Mouse (Mus musculus) C2C12 (cell line): Measurements from ENCODE around the gene Hspbp1. TPM values are rescaled to one million over a fixed set of nuclear protein-coding genes. Genes with fewer than 3 reads are reported as not detected.

ENCODE experiments used
- H3K27me3 ChIP-seq: one replicate; pipeline ENCODE4 v1.6.1; 2011; ENCODE audit not compliant: control insufficient read depth, insufficient read depth, insufficient read length
- H3K36me3 ChIP-seq: one replicate; pipeline ENCODE4 v1.6.1; 2011; ENCODE audit not compliant: control insufficient read depth, insufficient read depth
- H3K4me3 ChIP-seq: one replicate; pipeline ENCODE4 v1.5.1; 2011; ENCODE audit warnings: mild to moderate bottlenecking, control low read depth; ENCODE audit not compliant: poor library complexity, insufficient read depth, severe bottlenecking
- H3K79me2 ChIP-seq: one replicate; pipeline ENCODE4 v1.6.1; 2011; ENCODE audit not compliant: control insufficient read depth, insufficient read depth
- H3K79me3 ChIP-seq: one replicate; pipeline ENCODE4 v1.6.1; 2011; ENCODE audit warnings: low read depth, control low read depth
- H3ac ChIP-seq: one replicate; pipeline ENCODE3; 2011; ENCODE audit warnings: low read depth; ENCODE audit not compliant: control insufficient read depth, insufficient read length
- CEBPB ChIP-seq: IDR thresholded peaks from one replicate; pipeline ENCODE4 v1.6.1; 2011; ENCODE audit warnings: low read depth, mild to moderate bottlenecking, control low read depth, moderate library complexity
- CTCF ChIP-seq: IDR thresholded peaks from one replicate; pipeline ENCODE4 v1.5.1; 2011; ENCODE audit not compliant: control insufficient read depth, insufficient read depth, insufficient read length
- FOSL1 ChIP-seq: IDR thresholded peaks from one replicate; pipeline ENCODE4 v1.8.0; 2011; ENCODE audit warnings: mild to moderate bottlenecking, low read length; ENCODE audit not compliant: poor library complexity, insufficient read depth, severe bottlenecking
- MAX ChIP-seq: IDR thresholded peaks from one replicate; pipeline ENCODE4 v1.6.1; 2011; ENCODE audit warnings: mild to moderate bottlenecking, control low read depth
- MYOD1 ChIP-seq: IDR thresholded peaks from one replicate; pipeline ENCODE4 v1.6.1; 2011; ENCODE audit warnings: low read depth; ENCODE audit not compliant: control insufficient read depth, insufficient read length
- MYOG ChIP-seq: IDR thresholded peaks from one replicate; pipeline ENCODE4 v1.6.1; 2011; ENCODE audit not compliant: control insufficient read depth, insufficient read length; ENCODE audit errors: extremely low read depth
- USF1 ChIP-seq: IDR thresholded peaks from one replicate; pipeline ENCODE4 v1.6.1; 2011; ENCODE audit warnings: low read depth, mild to moderate bottlenecking, control low read depth, moderate library complexity
- long read RNA-seq, 2 experiments: library from polyadenylated mRNA; unstranded; transcript quantifications; one replicate each; pipeline ENCODE4 v2.0.0; 2019 to 2020
- polyA plus RNA-seq: library from polyadenylated mRNA; unstranded; fragments of >200 nt; fragmentation: generic; extraction: Trizol; gene quantifications from one replicate; pipeline ENCODE4 v1.2.1, GENCODE M21; 2012; ENCODE audit warnings: missing spikeins

Hspbp1 gene
- polyA plus RNA-seq: 110 TPM
- long read RNA-seq, experiment 1, transcript Hspbp1-201 (8 exons, 1,593 nt): major isoform, 12 of 56 reads
- long read RNA-seq, experiment 1, partial matches to known transcripts: 10 of 56 reads
- long read RNA-seq, experiment 1, other reads (novel, unspliced or antisense): 34 of 56 reads
- long read RNA-seq, experiment 2, transcript Hspbp1-201 (8 exons, 1,593 nt): major isoform, 33 of 129 reads
- long read RNA-seq, experiment 2, partial matches to known transcripts: 4 of 129 reads
- long read RNA-seq, experiment 2, other reads (novel, unspliced or antisense): 92 of 129 reads

DNA sequence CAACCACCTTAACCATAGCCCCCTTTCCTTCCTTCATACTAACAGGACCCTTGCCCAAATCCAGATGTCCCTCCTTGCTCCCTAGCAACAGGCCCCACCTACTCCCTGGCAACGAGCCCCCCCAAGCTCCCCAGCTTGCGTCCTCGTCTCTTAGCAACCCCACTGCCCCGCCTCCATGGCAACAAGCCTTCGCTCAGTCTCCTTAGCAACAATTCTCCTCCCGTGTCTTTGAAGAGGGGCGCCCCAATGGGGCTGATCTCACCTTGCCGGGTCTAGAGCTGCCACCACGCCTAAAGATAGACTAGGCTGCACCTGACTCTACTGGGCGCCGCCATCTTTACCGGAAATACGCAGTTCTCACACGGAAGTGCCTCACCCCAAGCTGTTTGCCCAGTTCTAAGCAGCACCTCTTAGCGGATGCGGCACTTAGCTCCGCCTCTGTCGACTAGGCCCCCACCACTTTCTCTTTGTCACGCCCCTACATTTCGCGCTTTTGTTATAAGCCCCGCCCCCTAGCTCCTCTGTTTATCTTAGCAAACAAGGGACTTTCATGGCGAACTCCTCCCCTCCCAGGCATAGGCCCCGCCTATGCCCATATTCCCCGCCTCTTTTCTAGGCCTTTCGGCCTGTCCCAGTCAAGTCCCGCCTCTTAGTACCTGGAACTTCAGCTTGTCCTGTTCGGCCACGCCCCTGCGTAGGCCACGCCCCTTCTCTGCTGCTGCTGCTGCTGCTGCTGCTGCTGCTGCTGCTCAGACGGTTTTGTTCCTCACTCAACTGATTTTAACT is at the start of gene Hspbp1:
TSS of gene Hspbp1 (minus strand) at position 437 of the 786 bp plus-strand sequence.
- Histone ChIP-seq H3K36me3 (peaks cover 17% of the 10 kb centered on the region), H3K27me3 (no peaks in the 10 kb centered on the region), H3ac (peak within 1 kb of the TSS; percentile 39), H3K4me3 (peak within 1 kb of the TSS; percentile 71), H3K79me2 (peaks cover 20% of the 10 kb centered on the region), H3K79me3 (peaks cover 9% of the 10 kb centered on the region)
- TF ChIP-seq MAX (no peak), USF1 (peak; percentile 13), CEBPB (no peak)

DNA sequence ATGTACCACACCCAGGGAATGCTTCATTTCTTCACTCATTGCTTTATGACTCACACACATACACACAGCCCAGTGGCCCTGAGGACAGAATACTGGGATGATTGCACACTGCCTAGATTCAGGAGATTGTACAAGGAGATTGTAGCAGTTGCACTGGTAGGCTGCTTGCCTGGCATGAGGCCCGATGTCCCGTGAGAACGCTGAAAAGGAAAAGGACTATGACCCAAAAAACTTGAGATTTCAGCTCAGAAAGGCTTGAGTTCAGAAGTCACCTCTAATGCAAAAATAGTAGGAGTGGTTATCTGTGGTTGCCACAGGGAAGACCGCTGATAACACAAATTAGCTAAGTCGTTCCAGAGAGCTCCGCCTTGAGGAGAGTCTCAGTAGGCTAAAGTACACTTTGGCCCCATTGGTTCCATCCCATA is 48.1 kb upstream of the Hspbp1 start:
- H3K36me3 ChIP-seq: no peaks in the 10 kb centered on the region
- TF ChIP-seq MYOD1 (no peak), MYOG (no peak), CEBPB (no peak), MAX (no peak), FOSL1 (no peak), CTCF (no peak), USF1 (no peak)
- H3K27me3 ChIP-seq: no peaks in the 10 kb centered on the region
- no peak overlapping the region for H3K4me3 ChIP-seq
- no peaks in the 10 kb centered on the region for H3K79me2 ChIP-seq
- no peaks in the 10 kb centered on the region for H3K79me3 ChIP-seq
- H3ac ChIP-seq: no peak overlapping the region

DNA sequence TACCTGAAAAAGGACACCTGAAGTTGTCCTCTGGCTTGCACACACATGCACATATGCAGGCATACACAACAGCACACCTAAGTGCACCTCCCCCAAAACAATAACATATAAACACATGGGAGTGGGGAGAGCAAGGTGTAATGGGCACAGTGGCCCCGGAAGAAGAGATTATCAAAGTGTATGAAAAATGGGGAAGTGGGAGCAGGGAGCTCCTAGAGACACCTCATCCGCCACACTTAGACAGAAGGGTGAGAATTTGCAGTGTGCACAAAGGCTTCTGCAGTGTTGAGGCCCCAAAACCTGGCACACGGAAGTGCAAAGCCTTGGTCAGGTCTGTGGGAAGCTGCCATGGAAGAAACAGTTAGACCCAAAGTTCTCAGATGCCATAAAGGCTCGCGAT is 46.2 kb upstream of the Hspbp1 start:
- no peaks in the 10 kb centered on the region for H3K79me2 ChIP-seq
- no peak overlapping the region for H3K4me3 ChIP-seq
- no peak overlapping the region for H3ac ChIP-seq
- no peaks in the 10 kb centered on the region for H3K27me3 ChIP-seq
- no peaks in the 10 kb centered on the region for H3K79me3 ChIP-seq
- no peak for TF ChIP-seq MAX
- TF ChIP-seq MYOG: no peak
- TF ChIP-seq CTCF: no peak
- TF ChIP-seq USF1: no peak
- no peak for TF ChIP-seq MYOD1
- TF ChIP-seq CEBPB: no peak
- no peak for TF ChIP-seq FOSL1
- H3K36me3 ChIP-seq: no peaks in the 10 kb centered on the region

DNA sequence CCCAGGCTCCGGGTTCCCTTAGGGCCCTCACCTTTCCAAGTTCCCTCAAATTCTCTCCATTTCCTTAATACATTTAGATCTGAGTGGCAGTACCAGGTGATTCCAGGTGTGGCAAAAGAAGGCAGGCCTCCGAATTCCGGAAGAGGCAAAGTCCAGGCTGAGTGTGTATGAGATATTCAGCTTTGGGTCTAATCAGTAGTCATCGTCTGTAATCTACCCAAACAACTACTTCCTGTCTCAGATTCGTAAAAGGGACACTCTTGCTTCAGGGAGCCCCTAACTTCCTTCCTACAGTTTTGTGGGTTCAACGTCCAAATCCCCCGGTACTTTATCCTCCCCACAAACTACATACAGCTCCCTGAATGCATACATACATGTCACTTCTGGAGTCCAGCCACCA is 40.3 kb upstream of the Hspbp1 start, which contains the start of gene Tmem150b:
TSS of gene Tmem150b (minus strand) at position 81 of the 400 bp plus-strand sequence.
- no peaks in the 10 kb centered on the region for H3K79me3 ChIP-seq
- no peaks in the 10 kb centered on the region for H3K27me3 ChIP-seq
- no peak within 1 kb of the TSS for H3K4me3 ChIP-seq
- no peaks in the 10 kb centered on the region for H3K36me3 ChIP-seq
- no peaks in the 10 kb centered on the region for H3K79me2 ChIP-seq
- TF ChIP-seq MAX (no peak), CTCF (no peak), CEBPB (no peak), MYOD1 (no peak), USF1 (no peak), MYOG (no peak), FOSL1 (no peak)
- no peak within 1 kb of the TSS for H3ac ChIP-seq

DNA sequence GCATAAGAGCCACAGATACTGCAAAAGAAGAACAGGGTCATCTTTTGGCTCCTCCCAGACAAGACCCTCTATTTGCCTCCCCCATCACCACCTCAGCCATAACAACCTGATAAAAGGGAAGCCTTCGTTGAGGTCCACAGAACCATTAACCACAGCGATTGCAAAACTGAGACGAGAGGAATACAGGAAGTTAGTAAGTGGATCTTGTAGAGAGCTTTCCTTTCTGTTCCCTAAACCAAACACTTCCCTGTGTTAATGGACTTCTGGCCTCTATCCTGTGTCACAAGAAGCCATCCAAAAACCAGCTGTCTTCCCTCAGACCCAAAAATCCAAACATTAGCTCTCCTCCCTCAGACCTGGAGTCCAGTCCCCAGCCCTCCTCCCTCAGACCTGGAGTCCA is 39.5 kb upstream of the Hspbp1 start:
- Histone ChIP-seq H3K79me2 (no peaks in the 10 kb centered on the region), H3K27me3 (no peaks in the 10 kb centered on the region), H3K36me3 (no peaks in the 10 kb centered on the region), H3K79me3 (no peaks in the 10 kb centered on the region), H3ac (no peak overlapping the region), H3K4me3 (no peak overlapping the region)
- TF ChIP-seq CEBPB (no peak), USF1 (no peak), FOSL1 (no peak), MYOD1 (no peak), CTCF (no peak)
